Mouse (Mus musculus): Measurements from ENCODE around the gene Smpd1. TPM values are rescaled to one million over a fixed set of nuclear protein-coding genes. Genes with fewer than 3 reads are reported as not detected.

Gene Smpd1
- total RNA-seq (2021): 100 to 1,000 TPM in 1 of 2 experiments, 10 to 100 TPM in 1; 97.4 to 114 TPM

DNA sequence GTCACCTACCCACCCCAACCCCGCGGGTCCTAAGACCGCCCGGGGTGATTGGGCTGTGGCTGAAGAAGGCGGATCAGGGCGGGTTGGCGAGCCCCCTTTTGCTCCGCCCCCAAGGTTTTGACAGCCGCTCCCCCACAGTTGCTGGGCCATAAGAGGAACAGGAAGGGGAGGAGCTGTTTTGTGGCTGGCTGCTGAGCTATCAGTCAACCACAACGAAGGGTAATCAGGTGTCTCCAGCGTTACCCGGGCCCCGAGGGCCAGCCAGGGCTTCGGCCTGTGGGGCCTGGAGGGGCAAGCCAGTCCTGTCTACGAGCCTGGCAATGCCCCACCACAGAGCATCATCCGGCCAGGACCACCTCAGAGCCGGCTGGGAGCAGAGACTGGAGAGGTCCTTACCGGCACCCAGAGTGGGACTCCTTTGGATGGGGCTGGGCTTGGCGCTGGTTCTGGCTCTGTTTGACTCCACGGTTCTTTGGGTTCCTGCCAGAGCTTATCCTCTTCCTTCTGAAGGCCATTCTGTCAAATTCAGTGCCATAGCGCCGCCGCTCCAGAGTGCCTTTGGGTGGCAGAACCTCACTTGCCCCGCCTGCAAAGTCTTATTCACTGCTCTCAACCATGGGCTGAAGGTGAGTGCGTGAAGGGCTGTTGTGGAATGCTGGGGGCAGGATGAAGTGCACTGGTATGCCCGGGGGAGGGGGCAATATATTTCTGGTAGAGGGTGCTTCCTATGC lies at the start of gene Smpd1:
Smpd1 (plus strand) TSS at position 149 of the 731 bp plus-strand sequence.
- intact Hi-C loops (cut with DNase I): loop anchor here (2.0 to 5.0 kb wide), 2 partner anchors 26 to 48 kb away; partner anchors contain the start of genes Apbb1 and Hpx
- peak; percentile 89 for DNase-seq (ENCODE audit: low spot score in 2 of 2)

DNA sequence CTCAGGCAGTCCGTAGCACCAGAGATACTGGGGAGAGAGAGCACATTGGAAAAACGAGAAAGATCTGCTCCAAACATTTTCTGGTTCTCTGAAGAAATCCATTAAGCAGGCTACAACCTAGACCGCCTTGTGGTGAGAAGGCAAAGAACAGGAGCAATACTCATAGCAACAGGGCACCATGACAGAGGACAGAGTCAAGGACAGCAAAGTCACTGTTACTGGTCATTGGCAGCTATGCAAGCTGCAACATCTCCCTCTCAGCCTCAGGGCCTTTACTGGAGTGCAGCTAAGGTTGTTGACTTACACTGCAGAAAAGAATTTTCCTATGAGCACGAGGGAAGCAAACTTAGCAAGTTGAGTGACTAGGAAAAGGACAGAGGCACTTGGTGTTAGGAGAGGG lies 46.9 kb upstream of the Smpd1 start:
- peak in 1 of 2 experiments; percentile 2 for DNase-seq (ENCODE audit: low spot score in 2 of 2)
- intact Hi-C loops (cut with DNase I): no loop called here

- DNase-seq (ENCODE audit: low spot score in 2 of 2): peak in 1 of 2 experiments; percentile 42
Observed at GRCm38 (mm10) chr7:105510143-105510542, 44.0 kb upstream of the Smpd1 start.

DNA sequence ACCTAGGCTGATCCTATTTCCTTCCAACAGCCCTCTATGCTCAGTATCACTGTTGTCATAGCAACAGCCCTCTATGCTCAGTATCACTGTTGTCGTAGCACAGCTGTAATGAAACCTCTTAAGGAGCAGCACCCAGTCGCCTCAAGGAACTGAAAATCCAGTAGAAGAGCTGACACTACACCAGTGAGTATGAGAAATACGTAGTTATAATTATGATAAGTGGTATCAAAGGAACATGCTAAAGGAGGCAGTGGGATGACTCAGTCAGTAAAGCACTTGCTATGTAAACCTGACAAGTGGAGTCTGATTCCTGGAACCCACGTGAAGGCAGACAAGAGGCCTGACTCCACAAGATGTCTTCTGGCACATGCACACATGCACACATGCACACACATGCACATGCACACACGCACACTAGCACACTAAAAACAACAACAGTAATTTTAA lies 40.3 kb upstream of the Smpd1 start:
- DNase-seq (ENCODE audit: low spot score in 2 of 2): no peak
- intact Hi-C loops (cut with DNase I): no loop called here

More at GRCm38 (mm10) chr7:105510143-105510542, 44.0 kb upstream of the Smpd1 start:
- intact Hi-C loops (cut with DNase I): no loop called here

DNA sequence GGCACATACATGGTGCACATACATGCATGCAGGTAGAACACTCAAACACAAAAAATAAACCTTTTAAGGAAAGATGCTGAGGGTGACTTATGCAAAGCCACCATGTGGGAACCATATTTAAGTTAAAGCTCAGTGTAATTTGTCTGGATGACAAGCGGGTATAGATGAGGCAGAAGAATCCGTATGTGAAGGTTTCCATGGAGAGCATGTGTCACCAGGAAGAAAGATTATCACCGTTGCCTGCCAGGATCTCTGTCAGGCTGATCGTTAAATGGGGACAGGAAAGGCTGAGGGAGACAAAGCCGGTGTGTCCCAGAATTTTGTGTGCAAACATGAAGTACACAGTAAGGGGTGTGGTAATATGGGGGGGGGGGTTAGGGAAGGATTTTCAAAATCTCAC lies 39.6 kb upstream of the Smpd1 start:
- intact Hi-C loops (cut with DNase I): no loop called here
- DNase-seq (ENCODE audit: low spot score in 2 of 2): no peak

GRCm38 (mm10) chr7:105515178-105515577 lies 39.0 kb upstream of the Smpd1 start:
- peak; percentile 56 to 65 for DNase-seq (ENCODE audit: low spot score in 2 of 2)
- intact Hi-C loops (cut with DNase I): loop anchor here (5.0 kb wide), 2 partner anchors 103 to 343 kb away; no protein-coding TSS in a partner anchor

DNA sequence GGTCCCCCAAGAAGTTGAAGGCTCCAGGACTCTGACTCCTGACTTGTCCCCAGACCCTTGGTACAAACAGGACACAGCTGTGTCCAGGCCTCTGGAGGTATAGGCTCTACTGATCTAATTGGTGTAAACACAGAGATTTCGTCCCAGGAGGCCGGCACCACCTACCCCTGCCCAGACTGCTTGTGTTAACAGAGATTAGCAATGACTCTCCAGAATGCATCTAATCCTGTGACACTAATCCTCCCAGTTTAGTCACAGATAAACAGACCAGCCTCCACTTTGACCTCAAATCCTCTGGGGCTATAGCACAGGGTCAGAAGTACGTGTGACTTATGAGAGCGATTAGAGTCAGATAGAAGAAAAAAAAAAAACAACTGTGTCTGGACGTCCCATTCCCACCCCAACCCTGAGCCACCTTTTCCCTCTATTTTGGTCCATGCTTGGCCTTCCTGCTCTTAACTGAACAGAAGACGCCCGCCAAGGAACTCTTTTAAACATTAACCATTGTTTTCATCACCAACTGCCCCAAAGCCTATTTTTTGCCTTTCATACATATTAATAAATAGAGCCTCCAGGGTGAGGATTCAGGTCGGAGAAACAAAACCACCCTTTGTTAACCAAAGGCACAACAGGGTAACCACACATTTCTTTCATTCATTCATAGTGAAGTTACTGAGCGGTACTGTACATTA lies 37.3 kb upstream of the Smpd1 start:
- intact Hi-C loops (cut with DNase I): loop anchor here (5.0 kb wide), 2 partner anchors 105 to 345 kb away; no protein-coding TSS in a partner anchor
- DNase-seq (ENCODE audit: low spot score in 2 of 2): no peak

DNA sequence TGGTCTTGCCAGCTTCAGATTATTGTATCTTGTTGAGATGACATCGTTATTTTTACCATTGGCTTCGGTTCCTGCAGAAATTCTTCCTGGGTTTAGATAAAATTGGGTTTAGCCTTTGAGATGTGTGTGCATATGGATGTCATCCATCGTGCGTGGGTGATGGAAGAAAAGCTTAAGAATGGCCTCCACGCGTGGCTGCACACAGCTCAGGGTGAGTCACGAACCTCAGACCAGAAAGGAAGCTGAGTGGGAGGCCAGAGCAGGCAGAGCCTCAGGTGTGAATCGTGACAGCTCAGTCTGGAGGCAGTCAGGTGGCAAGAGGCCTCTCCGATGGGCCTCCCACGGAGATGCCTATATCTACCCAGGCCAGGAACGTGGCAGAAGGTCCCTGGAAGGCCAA lies 34.8 kb upstream of the Smpd1 start:
- peak; percentile 84 to 89 for DNase-seq (ENCODE audit: low spot score in 2 of 2)
- intact Hi-C loops (cut with DNase I): loop anchor here (2.0 to 5.0 kb wide), 3 partner anchors 33 to 347 kb away; no protein-coding TSS in a partner anchor

- DNase-seq (ENCODE audit: low spot score in 2 of 2): no peak
- intact Hi-C loops (cut with DNase I): loop anchor here (2.0 to 5.0 kb wide), 3 partner anchors 33 to 347 kb away; no protein-coding TSS in a partner anchor
Observed at GRCm38 (mm10) chr7:105519771-105520170, 34.4 kb upstream of the Smpd1 start.

- no peak for DNase-seq (ENCODE audit: low spot score in 2 of 2)
Observed at GRCm38 (mm10) chr7:105520201-105520600, 34.0 kb upstream of the Smpd1 start.

DNA sequence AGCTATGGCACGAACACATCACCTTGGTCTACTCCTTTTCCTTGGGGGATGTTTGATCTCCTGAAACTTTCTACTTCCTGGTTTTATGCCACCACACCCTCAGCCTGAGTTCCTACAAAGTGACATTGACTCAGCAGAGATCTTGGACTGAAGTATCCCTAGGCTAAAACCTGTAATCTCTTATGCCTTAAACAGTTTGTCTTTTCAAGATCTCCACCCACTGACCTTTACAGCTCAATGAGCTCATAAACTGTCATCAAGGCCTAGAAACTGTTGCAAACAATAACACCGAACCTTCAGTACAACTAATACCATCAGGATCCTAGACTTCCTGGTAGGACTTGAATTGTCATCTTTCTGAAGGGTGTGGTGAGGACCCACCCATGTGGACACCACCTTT lies 29.9 kb upstream of the Smpd1 start:
- no peak for DNase-seq (ENCODE audit: low spot score in 2 of 2)
- intact Hi-C loops (cut with DNase I): no loop called here

More at GRCm38 (mm10) chr7:105520201-105520600, 34.0 kb upstream of the Smpd1 start:
- intact Hi-C loops (cut with DNase I): no loop called here

- DNase-seq (ENCODE audit: low spot score in 2 of 2): peak in 1 of 2 experiments; percentile 46
- intact Hi-C loops (cut with DNase I): no loop called here
Observed at GRCm38 (mm10) chr7:105527306-105527937, 26.7 kb upstream of the Smpd1 start.

- no peak for DNase-seq (ENCODE audit: low spot score in 2 of 2)
- intact Hi-C loops (cut with DNase I): no loop called here
Observed at GRCm38 (mm10) chr7:105528094-105528493, 26.1 kb upstream of the Smpd1 start.

DNA sequence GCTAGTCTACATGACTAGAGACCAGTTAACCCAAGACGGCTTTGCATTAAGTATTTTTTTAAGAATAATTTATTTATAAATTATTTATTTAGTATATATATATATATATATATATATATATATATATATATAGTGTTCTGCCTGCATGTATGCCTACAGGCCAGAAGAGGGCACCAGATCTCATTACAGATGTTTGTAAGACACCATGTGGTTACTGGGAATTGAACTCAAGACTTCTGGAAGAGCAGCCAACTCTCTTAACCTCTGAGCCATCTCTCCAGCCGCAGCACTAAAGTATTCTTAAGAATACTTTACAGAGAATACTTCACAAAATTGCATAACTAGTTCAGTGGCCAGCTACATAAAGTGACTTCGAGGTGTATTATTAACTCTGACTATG lies 20.0 kb upstream of the Smpd1 start:
- intact Hi-C loops (cut with DNase I): no loop called here
- DNase-seq (ENCODE audit: low spot score in 2 of 2): no peak

- intact Hi-C loops (cut with DNase I): no loop called here
- no peak for DNase-seq (ENCODE audit: low spot score in 2 of 2)
Observed at GRCm38 (mm10) chr7:105545986-105546385, 8.2 kb upstream of the Smpd1 start.

DNA sequence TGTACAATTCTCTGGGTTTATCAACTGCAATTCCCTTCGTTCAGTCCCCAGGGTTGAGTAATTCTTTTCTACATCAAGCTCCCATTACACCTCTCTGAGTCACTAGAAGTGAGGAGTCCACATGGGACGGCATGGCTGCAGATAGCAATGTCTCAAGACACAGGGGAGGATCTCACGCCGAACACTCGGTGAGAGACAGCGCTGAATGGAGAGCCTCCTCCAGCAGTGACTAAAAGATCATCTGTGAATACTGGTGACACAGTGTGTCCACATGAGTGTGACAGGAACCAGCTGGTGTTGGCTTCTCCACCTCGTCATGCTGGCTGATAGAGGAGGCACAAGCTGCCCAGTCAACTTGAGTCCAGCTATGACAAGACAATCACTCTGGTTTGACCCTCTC lies 6.2 kb upstream of the Smpd1 start:
- intact Hi-C loops (cut with DNase I): loop anchor here (2.0 kb wide), 1 partner anchor 271 kb away; no protein-coding TSS in a partner anchor
- DNase-seq (ENCODE audit: low spot score in 2 of 2): no peak

- peak in 1 of 2 experiments; percentile 22 for DNase-seq (ENCODE audit: low spot score in 2 of 2)
- intact Hi-C loops (cut with DNase I): loop anchor here (2.0 kb wide), 1 partner anchor 270 kb away; no protein-coding TSS in a partner anchor
Observed at GRCm38 (mm10) chr7:105549035-105549434, 5.1 kb upstream of the Smpd1 start.

- DNase-seq (ENCODE audit: low spot score in 2 of 2): peak in 1 of 2 experiments; percentile 26
- intact Hi-C loops (cut with DNase I): loop anchor here (2.0 to 5.0 kb wide), 2 partner anchors 27 to 49 kb away; partner anchors contain the start of genes Apbb1 and Hpx
Observed at GRCm38 (mm10) chr7:105553456-105554211, 526 bp upstream of the Smpd1 start.

DNA sequence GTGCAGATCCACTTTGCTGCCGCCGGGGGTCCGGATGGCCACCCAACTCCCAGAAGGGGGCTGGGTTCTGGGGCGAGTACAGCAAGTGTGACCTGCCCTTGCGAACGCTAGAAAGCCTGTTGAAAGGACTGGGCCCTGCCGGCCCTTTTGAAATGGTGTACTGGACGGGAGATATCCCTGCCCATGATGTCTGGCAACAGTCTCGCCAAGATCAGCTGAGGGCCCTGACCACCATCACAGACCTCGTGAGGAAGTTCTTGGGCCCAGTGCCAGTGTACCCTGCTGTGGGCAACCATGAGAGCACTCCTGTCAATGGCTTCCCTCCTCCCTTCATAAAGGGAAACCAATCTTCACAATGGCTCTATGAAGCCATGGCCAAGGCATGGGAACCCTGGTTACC lies 1.4 kb downstream of the Smpd1 start:
- DNase-seq (ENCODE audit: low spot score in 2 of 2): no peak
- intact Hi-C loops (cut with DNase I): loop anchor here (2.0 to 5.0 kb wide), 3 partner anchors 25 to 187 kb away; partner anchors contain the start of genes Apbb1 and Taf10
